Mouse (Mus musculus) G1E (cell line): ENCODE results near the gene Brd3.

Experiments
- GATA2 ChIP-seq: IDR thresholded peaks from 2 replicates; pipeline ENCODE4 v1.6.1; 2012; ENCODE audit warnings: low read depth, low read length, inconsistent platforms, borderline replicate concordance
- POLR2AphosphoS5 ChIP-seq: IDR thresholded peaks from 2 replicates; pipeline ENCODE4 v1.6.1; 2012; ENCODE audit warnings: low read depth, low read length, inconsistent platforms; ENCODE audit not compliant: insufficient replicate concordance

- no peak for TF ChIP-seq POLR2AphosphoS5
- no peak for TF ChIP-seq GATA2
Measured at GRCm38 (mm10) chr2:27461881-27462660, 45.4 kb downstream of the Brd3 start.
